Mouse (Mus musculus): ENCODE measurements at regions not wholly inside any gene's neighbourhood (a gene's known extent, or its start where the extent isn't known, plus 50 kb on each side); places are given as distances from the start of the nearest gene placed in this dataset.

- TF ChIP-seq TAL1 (conservative IDR thresholded peaks at IDR 0.05; ENCODE audit: low read depth, low read length) (no peak), CTCF (IDR thresholded peaks at IDR 0.05; ENCODE audit: low read depth, low read length) (no peak), GATA1 (IDR thresholded peaks at IDR 0.05; ENCODE audit: borderline replicate concordance, low read length) (no peak), POLR2AphosphoS5 (IDR thresholded peaks at IDR 0.05; ENCODE audit: insufficient replicate concordance, low read depth, low read length) (no peak), GATA2 (IDR thresholded peaks at IDR 0.05; ENCODE audit: borderline replicate concordance, low read depth, low read length) (no peak)
Measured at GRCm38 (mm10) chr14:46017976-46018375, 360.0 kb upstream of the Ddhd1 start.

All from G1E (cell line).